Mouse (Mus musculus) liver, postnatal 0 days (tissue): ENCODE data around the gene Gatad1.

ENCODE experiments used
- CTCF ChIP-seq: sonication (generic); IDR thresholded peaks from 2 replicates; pipeline ENCODE4 v1.5.1; 2016; ENCODE audit warnings: antibody characterized with exemption, low read depth
- EP300 ChIP-seq: IDR thresholded peaks from 2 replicates; pipeline ENCODE4 v1.6.1; 2016; ENCODE audit warnings: antibody characterized with exemption, low read depth, mild to moderate bottlenecking

DNA sequence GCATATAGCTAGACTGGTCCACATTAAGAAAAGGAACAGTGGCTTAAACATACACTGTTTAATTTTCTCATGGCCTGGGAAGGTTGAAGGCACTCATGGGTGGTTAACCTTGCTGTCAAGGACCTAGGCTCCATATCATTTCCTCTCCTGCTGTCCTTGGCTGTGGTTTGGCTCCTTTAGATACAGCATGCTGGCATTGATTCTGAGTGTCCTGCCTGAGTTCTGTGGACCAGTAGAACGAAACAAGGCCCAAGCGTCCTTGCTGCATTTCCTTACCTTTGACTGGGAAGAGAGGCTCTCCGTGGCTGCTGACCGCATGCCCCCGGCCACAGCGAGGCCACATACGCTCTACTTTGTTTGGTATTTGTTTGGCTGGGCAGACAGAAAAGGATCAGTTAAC lies 47.7 kb downstream of the Gatad1 start:
- TF ChIP-seq CTCF (no peak), EP300 (no peak)
